Mouse (Mus musculus) large intestine, adult 2 months (tissue): ENCODE data around the gene Tmem175. TPM values are rescaled to one million over a fixed set of nuclear protein-coding genes. Genes with fewer than 3 reads are reported as not detected.
A peak's percentile ranks its signal among the peaks of the same experiment; 100 is the strongest.

ENCODE experiments used
- DNase-seq: peaks from one replicate; pipeline ENCODE4 v3.0.0-alpha.2; 2012; ENCODE audit warnings: low read depth, low spot score
- WGBS: fragments of 180-500 bp; shearing (Covaris S2); methylation state at CpG from one replicate; pipeline ENCODE4 v1.1.7; 2018; 5-methylcytosine and 5-hydroxymethylcytosine counted together
- polyA plus RNA-seq: library from polyadenylated mRNA; depleted of rRNA; stranded (reverse); fragments of >200 nt; gene quantifications from 2 replicates; pipeline ENCODE4 v1.2.3, GENCODE M21; 2012

The Tmem175 gene
- polyA plus RNA-seq, 1 experiment, result 26.3 TPM

GRCm38 (mm10) chr5:108651136-108651720 lies 21.7 kb downstream of the Tmem175 start:
- no peak for DNase-seq
- 84% methylated on average over 5 of the region's 5 CpGs for WGBS

DNA sequence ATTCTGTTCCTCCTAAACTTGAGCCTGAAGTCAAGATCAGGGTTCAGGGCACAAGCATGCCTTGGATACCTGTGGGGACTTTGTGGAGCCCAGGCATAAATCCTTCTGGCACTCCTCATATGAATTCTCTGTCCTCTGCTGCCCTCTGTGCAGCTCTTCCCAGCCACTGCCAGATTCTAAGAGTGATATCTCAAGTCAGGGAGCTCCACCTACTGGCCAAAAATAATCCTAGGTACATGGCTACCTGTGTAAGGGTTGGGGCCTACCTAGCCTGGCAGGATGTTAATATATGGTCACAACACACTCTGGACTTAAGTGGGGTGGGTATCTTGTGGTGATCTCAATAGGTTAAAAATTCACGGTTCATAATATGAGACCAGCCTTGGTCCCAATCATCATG lies 22.3 kb downstream of the Tmem175 start:
- 60% methylated on average over 1 of the region's 1 CpGs for WGBS
- DNase-seq, result peak; percentile 56

DNA sequence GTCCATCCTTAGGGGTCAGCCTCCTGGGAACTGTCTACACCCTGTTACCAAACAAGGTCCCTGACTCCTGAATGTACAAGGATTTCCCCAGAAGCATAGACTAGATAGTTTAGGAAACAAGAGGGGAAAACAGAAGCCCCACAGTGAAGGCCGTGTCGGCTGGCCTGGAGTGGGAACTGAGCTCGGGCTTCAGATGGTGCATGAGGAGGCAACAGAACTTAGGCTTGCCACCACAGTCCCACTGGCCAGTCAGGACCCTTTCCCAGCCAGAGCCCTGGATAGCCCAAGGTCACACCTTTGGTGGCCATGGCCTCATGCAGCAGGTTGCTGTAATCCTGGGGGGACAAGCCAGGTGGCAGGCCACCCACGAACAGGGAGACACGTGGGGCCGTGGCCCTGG lies 23.8 kb downstream of the Tmem175 start:
- WGBS, result 91% methylated on average over 6 of the region's 6 CpGs
- no peak for DNase-seq

GRCm38 (mm10) chr5:108654444-108654990 lies 24.9 kb downstream of the Tmem175 start:
- WGBS, result 73% methylated on average over 10 of the region's 10 CpGs
- DNase-seq, result no peak

DNA sequence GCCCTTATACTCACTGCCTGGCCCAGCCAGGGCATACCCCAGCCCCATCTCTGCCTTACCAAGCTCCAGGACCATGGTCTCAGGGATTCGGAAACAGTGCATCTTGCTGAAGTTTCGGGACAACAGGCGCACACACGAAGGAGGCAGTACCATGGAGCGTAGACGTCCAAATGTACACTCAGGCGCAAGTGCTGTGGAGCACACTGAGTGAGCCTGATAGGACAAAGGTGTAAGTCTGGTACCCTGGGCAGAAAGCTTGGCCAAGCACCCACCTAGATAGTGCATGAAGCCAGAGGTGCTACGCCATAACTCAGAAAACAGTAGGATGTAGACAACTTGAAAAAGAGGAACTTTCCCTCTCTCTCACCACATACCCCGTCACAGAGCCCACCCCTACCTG lies 25.8 kb downstream of the Tmem175 start:
- no peak for DNase-seq
- WGBS, result 95% methylated on average over 9 of the region's 9 CpGs

DNA sequence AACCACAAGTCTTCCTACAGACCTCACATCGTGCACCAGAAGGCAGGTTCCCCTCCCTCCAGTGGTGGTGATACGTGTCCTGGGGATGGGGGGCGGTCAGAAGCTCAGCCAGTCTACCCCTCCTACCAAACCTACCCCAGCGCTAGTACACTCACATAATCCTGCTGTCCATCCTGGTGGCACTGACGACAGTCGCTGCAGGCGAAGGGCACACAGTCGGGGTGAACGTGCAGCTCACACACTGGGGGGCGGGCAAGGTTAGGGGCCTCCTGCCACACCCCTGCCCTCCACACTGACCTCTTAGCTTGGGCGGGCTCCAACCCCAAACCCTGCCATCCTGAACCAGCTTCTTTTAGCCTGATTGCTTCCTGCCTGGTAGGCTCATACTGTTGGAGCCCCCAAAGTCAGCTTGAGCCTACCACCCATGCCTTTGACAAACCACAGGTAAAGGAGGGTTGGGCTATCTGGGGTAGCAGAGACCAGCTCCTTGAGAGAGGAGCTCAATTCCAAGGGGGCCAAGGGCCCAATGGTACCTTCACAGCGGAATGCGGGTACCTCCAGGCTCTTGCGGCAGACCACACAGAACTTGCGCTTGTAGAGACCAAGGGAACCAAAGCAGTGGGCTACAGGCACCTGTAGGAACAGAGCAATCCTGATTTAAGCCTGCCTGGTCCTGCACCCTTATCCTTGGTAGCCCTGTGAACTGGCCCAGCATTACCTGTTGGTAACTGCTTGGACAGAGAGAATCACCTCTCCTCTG lies 26.5 kb downstream of the Tmem175 start:
- 93% methylated on average over 15 of the region's 15 CpGs for WGBS
- no peak for DNase-seq

DNA sequence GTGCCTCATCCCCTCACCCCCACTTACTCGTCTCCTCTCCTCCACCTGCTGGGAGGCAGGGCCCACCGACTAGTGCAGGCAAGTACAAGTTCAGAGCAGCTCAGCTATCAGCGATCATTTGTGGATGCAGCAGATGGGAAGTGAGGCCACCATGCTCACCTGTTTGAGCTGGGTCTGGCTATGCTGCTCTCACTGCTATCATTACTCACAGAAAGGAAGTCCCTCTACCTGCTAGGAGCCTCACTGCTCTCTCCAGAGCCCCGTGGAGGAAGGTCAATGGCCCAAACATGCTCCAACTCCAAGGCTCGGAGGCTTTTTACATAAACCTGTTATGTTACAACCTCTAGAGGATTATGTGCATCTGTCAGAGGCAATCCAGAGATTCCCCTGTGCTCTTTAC lies 27.8 kb downstream of the Tmem175 start:
- no peak for DNase-seq
- 78% methylated on average over 5 of the region's 5 CpGs for WGBS

GRCm38 (mm10) chr5:108658611-108659010 lies 29.0 kb downstream of the Tmem175 start:
- 90% methylated on average over 1 of the region's 1 CpGs for WGBS
- no peak for DNase-seq

DNA sequence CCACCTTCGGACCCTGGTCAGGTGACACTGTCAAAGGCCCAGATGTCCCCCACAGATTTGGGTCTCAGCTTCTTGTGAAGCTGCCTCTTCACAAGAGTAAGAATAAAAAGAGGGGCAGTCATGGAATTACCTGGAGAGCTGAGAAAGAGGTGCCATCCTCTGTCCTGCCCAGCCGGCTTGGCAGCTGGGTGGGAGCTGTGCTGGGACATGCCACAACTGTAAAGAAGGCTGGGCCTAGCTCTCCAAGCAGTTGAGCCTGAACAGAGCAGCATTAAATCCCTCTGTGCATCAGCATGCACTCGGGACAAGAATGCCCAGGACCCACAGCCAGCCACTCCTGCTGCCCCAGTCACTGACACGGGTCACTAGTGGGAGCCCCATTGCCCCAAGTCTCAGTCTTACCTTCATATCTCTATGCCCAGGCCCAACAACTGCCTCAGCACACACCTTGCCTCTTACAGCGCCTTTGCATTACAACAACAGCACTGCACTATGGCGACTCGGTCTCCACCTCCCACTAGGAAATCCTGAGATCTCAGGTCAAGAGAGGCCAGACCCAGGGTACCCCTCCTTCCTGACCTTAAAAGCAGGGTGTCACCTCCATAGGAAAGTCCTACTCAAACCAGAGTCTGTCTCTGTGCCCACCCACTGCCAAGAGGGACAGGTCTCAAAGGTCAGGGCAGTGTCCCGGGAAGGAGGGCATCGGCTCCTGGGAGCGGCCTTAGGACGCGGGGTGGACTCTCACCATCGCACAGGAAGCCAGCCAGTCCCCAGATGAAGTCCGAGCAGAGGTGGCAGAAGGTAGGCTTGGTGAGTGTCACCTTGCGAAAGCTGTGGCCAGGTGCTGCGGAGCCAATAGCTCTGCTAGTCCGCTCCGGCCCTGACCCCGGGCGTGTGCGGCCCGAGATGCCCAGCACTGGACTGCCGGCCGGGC lies 30.4 kb downstream of the Tmem175 start, which contains the start of gene Idua:
Gene Idua (plus strand): TSS at position 634 of the 934 bp plus-strand sequence.
- 5% methylated on average over 24 of the region's 24 CpGs for WGBS
- no peak for DNase-seq

DNA sequence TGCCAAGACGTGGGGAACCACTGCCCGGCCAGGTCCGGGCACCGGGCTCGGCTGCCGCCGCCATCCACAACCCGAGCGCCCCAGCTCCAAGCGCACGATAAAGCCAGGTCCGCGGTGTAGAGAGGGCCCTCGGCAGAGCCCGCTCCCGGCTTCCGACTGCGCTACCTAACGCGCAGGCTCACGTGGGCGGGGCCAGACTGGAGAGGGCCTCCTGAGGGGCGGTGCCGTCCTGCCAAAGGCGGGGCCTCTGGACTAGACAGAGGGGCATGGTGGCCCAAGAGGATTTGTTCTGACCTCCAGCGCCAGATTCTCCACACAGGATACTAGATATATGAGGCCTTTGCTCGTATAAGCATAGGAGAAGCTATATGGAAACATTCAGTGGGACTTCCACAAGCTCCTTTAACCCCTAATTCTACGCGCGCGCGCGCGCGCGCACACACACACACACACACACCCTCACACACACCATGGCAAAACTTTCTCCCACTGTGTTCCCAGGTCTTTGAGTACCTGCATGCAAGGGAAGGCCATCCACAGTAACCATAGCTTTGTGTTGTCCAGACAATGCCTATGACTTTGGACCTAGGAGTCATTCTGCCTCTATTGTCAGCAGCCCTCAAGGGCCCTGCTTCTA lies 31.2 kb downstream of the Tmem175 start:
- WGBS, result 11% methylated on average over 36 of the region's 36 CpGs
- peak; percentile 81 for DNase-seq

- WGBS, result 82% methylated on average over 4 of the region's 4 CpGs
- DNase-seq, result no peak
These were observed 33.2 kb downstream of the Tmem175 start for GRCm38 (mm10) chr5:108662772-108663171.

DNA sequence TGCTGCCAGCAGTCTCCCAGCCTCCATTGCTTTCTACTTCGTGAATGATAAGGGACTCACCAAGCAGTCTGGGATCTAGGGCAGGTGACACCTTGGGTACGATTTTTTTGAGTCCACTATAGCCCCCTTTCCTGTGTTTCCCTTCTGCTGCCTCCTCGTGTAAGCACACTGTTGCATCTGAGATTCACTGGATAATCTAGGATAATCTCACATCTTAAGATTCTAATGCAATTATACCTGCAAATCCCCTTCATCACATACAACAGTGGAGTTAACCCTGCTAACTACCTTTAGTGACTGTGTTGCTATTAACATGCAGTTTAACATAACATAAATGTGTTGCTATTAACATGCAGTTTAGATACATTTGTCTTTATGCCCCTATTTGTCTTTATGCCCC lies 35.5 kb downstream of the Tmem175 start:
- DNase-seq, result no peak
- 40% methylated on average over 3 of the region's 3 CpGs for WGBS

DNA sequence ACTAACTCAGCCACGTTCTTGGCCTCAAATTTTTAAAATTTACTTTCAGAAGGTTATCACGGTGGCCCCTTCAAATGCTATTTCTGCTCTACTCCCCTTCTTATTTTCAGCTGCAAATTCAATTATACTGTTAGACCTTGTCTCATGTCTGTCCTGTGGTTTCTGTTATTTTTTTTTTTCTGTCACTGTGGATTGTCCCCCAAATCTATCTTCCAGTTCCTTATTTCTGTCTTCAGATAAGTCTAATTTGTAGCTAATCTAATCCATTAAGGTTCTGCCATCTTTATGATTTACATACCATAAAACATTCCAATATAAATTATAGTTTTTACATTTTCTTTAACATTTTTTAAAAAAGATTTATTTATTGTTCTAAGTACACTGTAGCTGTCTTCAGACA lies 37.8 kb downstream of the Tmem175 start:
- WGBS, result 83% methylated on average over 2 of the region's 2 CpGs
- DNase-seq, result no peak

DNA sequence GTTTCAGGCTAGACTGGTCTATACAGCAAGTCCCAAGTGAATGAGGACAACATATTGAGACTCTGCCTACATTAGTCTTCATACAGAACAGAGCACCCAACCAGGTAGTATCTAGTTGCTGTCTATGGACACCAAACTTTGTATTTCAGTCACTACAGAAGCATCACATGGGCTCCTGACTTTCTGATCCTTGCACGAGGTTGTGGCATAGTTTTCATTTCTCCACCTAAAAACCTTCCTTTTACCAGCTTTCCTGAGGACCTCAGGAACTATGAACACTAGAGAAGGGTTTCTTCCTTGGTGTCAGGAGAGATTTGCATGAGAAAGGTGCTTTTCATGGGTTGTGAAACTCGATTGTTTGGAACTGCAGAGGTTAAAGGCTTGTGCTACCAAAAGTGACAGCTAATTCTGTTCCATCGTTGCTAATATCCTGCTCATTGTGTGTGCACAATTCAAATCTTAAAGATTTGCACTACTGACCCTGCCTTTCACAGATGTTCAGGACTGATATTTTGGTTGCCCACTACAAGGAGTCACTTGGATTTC lies 38.9 kb downstream of the Tmem175 start:
- WGBS, result 6% methylated on average over 3 of the region's 3 CpGs
- DNase-seq, result no peak

DNA sequence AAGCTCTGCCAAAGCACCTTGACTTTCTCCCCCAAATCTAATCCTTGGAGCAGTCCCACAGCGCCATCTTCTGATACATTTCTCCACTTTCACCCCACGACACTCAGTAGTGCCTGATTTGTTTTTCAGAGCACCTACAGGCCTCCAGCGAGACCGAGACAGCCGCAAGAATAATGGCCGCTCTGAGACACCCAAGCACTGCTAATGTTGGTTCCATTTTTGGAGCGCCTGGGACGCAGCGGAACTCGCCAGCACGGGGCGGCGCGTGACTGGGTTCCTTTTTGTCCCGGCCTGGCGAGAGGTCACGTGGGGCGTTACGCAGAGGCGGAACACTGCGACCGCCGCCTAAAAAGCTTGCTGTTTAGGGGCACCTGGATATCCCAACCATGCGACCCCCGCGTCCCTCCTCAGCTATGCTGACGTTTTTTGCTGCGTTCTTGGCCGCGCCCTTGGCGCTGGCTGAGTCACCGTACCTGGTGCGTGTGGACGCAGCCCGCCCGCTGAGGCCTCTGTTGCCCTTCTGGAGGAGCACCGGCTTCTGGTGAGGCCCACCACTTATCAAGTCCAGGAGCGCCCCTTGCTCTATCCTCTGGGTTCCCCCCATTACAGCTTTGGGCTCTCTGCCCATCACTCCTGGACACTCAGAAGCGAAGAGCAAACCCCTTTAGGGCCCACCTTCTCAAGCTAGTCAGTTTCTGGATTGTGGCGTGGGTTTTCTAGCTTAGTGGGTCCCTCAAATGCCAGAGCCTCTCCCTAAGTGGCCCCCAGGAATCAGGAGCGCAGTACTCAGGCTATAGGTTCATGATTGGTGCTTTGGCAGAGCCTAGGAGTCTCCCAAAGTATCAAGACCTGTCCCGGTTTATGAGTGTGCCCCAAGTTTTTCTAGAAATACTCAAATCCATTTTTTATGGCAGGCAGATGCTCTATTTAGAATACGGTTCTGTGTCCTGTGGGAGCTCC lies 39.7 kb downstream of the Tmem175 start, which contains the start of gene Dgkq:
Gene Dgkq (minus strand): TSS at position 696 of the 960 bp plus-strand sequence.
- 2% methylated on average over 43 of the region's 43 CpGs for WGBS

GRCm38 (mm10) chr5:108669986-108670385 lies 40.4 kb downstream of the Tmem175 start:
- 74% methylated on average over 9 of the region's 9 CpGs for WGBS
- no peak for DNase-seq

More for the DNA sequence above, 39.7 kb downstream of the Tmem175 start, which contains the start of gene Dgkq:
- DNase-seq, result no peak

GRCm38 (mm10) chr5:108670785-108671184 lies 41.2 kb downstream of the Tmem175 start:
- no peak for DNase-seq

DNA sequence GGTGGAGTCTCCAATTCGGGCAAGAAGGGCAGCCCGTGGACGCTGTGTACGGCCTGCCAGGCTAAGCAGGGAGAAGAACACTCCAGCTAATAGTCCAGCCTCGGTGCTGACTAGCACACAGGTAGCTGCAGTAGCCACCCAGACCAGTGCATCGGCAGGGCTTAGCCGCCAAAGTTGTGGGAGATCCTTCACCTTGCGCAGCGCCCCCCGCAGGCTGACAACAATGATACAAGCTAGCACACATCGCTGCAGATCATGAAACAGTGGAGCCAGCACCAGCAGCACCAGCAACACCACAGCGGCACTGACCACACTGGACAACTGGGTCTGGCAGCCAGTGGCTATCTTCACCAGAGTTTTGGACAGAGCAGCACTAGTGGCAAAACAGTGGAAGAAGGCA lies 42.2 kb downstream of the Tmem175 start:
- 95% methylated on average over 12 of the region's 12 CpGs for WGBS
- no peak for DNase-seq
